Mouse (Mus musculus) heart, embryonic 16.5 days (tissue): ENCODE measurements around the gene Klf13. TPM values are rescaled to one million over a fixed set of nuclear protein-coding genes. Genes with fewer than 3 reads are reported as not detected.
A peak's percentile ranks its signal among the peaks of the same experiment; 100 is the strongest.

Experiments used
- ATAC-seq: fragments of 200-750 bp; cut with Nextera tagmentation; replicated peaks from 2 replicates; pipeline ENCODE4 v1.8.0; 2017; ENCODE audit warnings: moderate number of reproducible peaks; ENCODE audit not compliant: insufficient read depth, low FRiP score; ENCODE audit errors: extremely low read depth
- H3K27ac ChIP-seq: fragments of 300-500 bp; sonication (generic); 2 replicates; pipeline ENCODE4 v1.5.1; 2014; ENCODE audit warnings: mild to moderate bottlenecking, low read length, control low read depth, moderate library complexity
- H3K27me3 ChIP-seq: fragments of 300-500 bp; sonication (generic); 2 replicates; pipeline ENCODE4 v1.6.1; 2014; ENCODE audit warnings: low read length, mixed read lengths; ENCODE audit not compliant: control insufficient read depth, insufficient read depth
- H3K36me3 ChIP-seq: fragments of 300-500 bp; sonication (generic); 2 replicates; pipeline ENCODE4 v1.6.1; 2014; ENCODE audit not compliant: control insufficient read depth, insufficient read depth
- H3K4me1 ChIP-seq: fragments of 300-500 bp; sonication (generic); 2 replicates; pipeline ENCODE4 v1.6.1; 2014; ENCODE audit warnings: low read length, mixed read lengths; ENCODE audit not compliant: control insufficient read depth, insufficient read depth
- H3K4me2 ChIP-seq: fragments of 300-500 bp; sonication (generic); 2 replicates; pipeline ENCODE4 v1.6.1; 2014; ENCODE audit warnings: low read depth, mild to moderate bottlenecking, control low read depth, low read length
- H3K4me3 ChIP-seq: fragments of 300-500 bp; sonication (generic); 2 replicates; pipeline ENCODE4 v1.5.1; 2014; ENCODE audit warnings: mild to moderate bottlenecking, control low read depth, low read length
- H3K9ac ChIP-seq: fragments of 300-500 bp; sonication (generic); 2 replicates; pipeline ENCODE4 v1.6.1; 2014; ENCODE audit warnings: low read length, control low read depth
- H3K9me3 ChIP-seq: fragments of 300-500 bp; sonication (generic); replicated peaks from 2 replicates; pipeline ENCODE4 v1.6.1; 2016; ENCODE audit warnings: low read length; ENCODE audit not compliant: control insufficient read depth
- WGBS: fragments of 180-500 bp; shearing (Covaris S2); extraction: QIAGEN DNeasy Blood & Tissue Kit; methylation state at CpG from one replicate; pipeline ENCODE4 v1.1.7; 2014; 5-methylcytosine and 5-hydroxymethylcytosine counted together
- polyA plus RNA-seq: library from polyadenylated mRNA; unstranded; fragments of >200 nt; fragmentation: Nextera tagmentation; extraction: Ambion mirVana; gene quantifications from 2 replicates; pipeline ENCODE4 v1.2.1, GENCODE M21; 2015

The Klf13 gene
- polyA plus RNA-seq, 1 experiment from 2014 or later: 24.2 TPM

DNA sequence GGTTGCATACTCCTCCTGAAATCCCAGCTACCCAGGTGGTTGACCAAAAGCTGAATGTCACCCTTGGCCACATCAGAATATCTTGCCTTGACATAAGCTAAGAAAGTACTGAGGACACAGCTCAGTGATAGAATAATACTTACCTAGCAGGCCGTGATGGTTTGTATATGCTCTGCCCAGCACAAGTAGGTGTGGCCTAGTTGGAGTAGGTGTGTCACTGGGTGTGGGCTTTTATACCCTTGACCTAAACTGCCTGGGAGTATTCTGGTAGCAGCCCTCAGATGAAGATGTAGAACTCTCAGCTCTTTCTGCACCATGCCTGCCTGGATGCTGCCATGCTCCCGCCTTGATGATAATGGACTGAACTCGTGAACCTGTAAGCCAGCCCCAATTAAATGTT is 6.3 kb downstream of the Klf13 start:
- ATAC-seq: no peak
- peaks cover 32% of the 10 kb centered on the region for H3K4me1 ChIP-seq
- 80% methylated on average over 3 of the region's 3 CpGs for WGBS

DNA sequence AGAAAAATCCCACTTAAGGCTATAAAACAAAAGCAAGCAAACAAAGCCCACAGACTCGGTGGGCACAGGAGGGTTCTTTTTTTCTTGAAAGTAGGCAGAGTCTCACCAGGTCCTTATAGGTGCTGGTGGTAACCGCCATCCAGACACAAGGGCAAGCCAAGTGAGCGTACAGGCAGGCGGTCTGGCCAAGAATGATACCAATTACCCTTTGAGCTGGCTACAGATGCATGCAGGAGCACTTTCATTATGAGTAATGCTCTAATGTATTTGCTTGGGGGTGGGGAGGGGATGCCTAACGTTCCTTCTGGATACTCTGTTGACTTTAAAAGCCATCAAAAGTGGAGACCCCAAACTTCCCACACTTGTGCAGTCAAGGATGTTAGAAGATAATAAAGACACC is 7.9 kb downstream of the Klf13 start:
- no peak for ATAC-seq
- 89% methylated on average over 5 of the region's 5 CpGs for WGBS

More for the DNA sequence above, 6.3 kb downstream of the Klf13 start:
- no peak overlapping the region for H3K4me2 ChIP-seq
- H3K9ac ChIP-seq: no peak overlapping the region
- H3K36me3 ChIP-seq: no peaks in the 10 kb centered on the region
- no peaks in the 10 kb centered on the region for H3K9me3 ChIP-seq
- no peaks in the 10 kb centered on the region for H3K27me3 ChIP-seq
- H3K4me3 ChIP-seq: no peak overlapping the region
- H3K27ac ChIP-seq: no peak overlapping the region

DNA sequence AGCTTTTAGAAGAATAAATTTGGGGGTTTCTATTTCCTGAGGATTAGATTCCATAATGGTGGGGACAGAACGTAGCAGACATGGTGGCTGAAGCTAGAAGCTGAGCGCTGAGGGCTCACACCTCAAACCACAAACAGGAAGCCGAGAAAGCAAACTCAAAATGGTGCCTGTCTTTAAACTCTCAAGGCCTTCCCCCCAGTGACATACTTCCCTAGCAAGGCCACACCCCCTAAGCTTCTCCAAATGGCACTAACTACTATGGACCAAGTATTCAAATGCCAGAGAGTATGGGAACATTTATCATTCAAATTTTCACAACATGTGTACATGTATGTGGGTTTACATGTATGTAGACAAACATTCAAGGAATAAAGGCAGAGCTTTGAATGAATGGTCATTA is 8.6 kb downstream of the Klf13 start:
- H3K4me3 ChIP-seq: no peak overlapping the region
- H3K27me3 ChIP-seq: no peaks in the 10 kb centered on the region
- H3K27ac ChIP-seq: no peak overlapping the region
- no peak overlapping the region for H3K4me2 ChIP-seq
- no peak overlapping the region for H3K9ac ChIP-seq
- H3K36me3 ChIP-seq: no peaks in the 10 kb centered on the region
- no peak for ATAC-seq
- H3K4me1 ChIP-seq: peaks cover 42% of the 10 kb centered on the region
- 79% methylated on average over 3 of the region's 3 CpGs for WGBS
- no peaks in the 10 kb centered on the region for H3K9me3 ChIP-seq

More for the DNA sequence above, 7.9 kb downstream of the Klf13 start:
- no peak overlapping the region for H3K27ac ChIP-seq
- no peak overlapping the region for H3K9ac ChIP-seq
- no peaks in the 10 kb centered on the region for H3K36me3 ChIP-seq
- no peak overlapping the region for H3K4me3 ChIP-seq
- no peak overlapping the region for H3K4me2 ChIP-seq
- peaks cover 42% of the 10 kb centered on the region for H3K4me1 ChIP-seq
- H3K27me3 ChIP-seq: no peaks in the 10 kb centered on the region
- H3K9me3 ChIP-seq: no peaks in the 10 kb centered on the region

DNA sequence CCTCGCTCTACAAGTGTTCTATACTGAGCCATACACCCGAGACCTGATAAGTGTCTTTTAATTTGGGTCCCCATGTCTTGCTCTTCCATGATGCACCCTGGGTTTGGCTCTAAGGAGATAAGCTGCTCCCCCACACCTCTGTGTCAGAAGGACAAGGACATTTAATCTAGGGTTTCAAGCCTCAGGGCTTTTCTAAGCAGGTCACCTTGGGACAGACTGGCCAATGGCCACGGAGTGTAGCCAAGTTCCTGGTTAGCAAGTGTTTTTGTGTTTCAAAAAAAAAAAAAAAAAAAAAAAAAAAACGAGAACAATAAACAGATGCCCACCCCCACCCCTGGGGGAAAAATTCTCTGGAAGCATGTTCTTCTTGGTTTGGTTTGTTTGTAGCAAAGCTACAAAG is 9.6 kb downstream of the Klf13 start:
- Histone ChIP-seq H3K9me3 (no peaks in the 10 kb centered on the region), H3K4me3 (no peak overlapping the region), H3K36me3 (no peaks in the 10 kb centered on the region), H3K4me2 (no peak overlapping the region), H3K4me1 (peaks cover 43% of the 10 kb centered on the region), H3K9ac (no peak overlapping the region), H3K27ac (no peak overlapping the region), H3K27me3 (no peaks in the 10 kb centered on the region)
- no peak for ATAC-seq
- WGBS: 74% methylated on average over 4 of the region's 4 CpGs

DNA sequence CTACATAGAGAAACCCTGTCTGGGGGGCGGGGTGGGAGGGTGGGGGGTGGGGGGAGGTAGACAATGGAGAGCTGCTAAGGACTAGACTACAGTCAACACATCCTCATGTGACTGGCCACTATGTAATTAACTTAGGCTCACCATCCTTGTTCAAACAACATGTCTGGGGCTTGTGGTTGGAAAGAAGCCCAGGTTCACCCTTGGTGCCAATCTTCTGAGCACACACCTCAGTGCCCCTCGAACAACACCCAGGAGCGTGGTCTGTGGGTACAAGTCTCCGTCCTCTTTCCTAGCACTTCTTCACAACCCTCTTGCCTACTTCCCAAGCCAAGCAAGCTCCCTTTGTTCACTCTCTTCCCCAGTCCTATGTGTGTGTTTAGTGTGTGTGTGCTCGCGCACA is 11.6 kb downstream of the Klf13 start:
- no peak overlapping the region for H3K4me3 ChIP-seq
- no peak overlapping the region for H3K9ac ChIP-seq
- H3K36me3 ChIP-seq: no peaks in the 10 kb centered on the region
- no peak overlapping the region for H3K4me2 ChIP-seq
- H3K9me3 ChIP-seq: no peaks in the 10 kb centered on the region
- H3K4me1 ChIP-seq: peaks cover 42% of the 10 kb centered on the region
- no peak for ATAC-seq
- 86% methylated on average over 6 of the region's 6 CpGs for WGBS
- no peaks in the 10 kb centered on the region for H3K27me3 ChIP-seq
- H3K27ac ChIP-seq: no peak overlapping the region

DNA sequence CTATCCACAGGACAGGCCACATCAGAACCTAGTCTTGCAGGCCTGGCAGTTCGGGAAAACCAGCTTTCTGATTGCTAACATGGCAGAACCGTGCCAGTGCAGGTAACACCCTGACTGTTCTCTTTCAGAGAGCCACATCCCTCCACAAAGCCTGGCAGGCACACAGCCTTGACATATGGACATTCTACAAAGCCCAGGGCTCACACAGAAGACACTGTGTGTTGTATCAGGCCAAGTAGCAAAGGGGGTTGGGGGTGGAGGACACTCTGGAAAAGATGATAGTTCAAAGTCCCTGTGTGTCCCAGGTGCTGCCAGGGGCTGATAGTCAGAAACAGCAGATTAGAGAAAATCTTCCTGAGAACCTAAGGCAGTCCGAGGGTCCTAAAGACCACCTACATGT is 12.2 kb downstream of the Klf13 start:
- no peak overlapping the region for H3K4me2 ChIP-seq
- H3K9ac ChIP-seq: no peak overlapping the region
- H3K4me1 ChIP-seq: peaks cover 46% of the 10 kb centered on the region
- no peak overlapping the region for H3K4me3 ChIP-seq
- H3K36me3 ChIP-seq: no peaks in the 10 kb centered on the region
- WGBS: 67% methylated on average over 3 of the region's 3 CpGs
- no peaks in the 10 kb centered on the region for H3K27me3 ChIP-seq
- no peak for ATAC-seq
- no peaks in the 10 kb centered on the region for H3K9me3 ChIP-seq
- no peak overlapping the region for H3K27ac ChIP-seq

DNA sequence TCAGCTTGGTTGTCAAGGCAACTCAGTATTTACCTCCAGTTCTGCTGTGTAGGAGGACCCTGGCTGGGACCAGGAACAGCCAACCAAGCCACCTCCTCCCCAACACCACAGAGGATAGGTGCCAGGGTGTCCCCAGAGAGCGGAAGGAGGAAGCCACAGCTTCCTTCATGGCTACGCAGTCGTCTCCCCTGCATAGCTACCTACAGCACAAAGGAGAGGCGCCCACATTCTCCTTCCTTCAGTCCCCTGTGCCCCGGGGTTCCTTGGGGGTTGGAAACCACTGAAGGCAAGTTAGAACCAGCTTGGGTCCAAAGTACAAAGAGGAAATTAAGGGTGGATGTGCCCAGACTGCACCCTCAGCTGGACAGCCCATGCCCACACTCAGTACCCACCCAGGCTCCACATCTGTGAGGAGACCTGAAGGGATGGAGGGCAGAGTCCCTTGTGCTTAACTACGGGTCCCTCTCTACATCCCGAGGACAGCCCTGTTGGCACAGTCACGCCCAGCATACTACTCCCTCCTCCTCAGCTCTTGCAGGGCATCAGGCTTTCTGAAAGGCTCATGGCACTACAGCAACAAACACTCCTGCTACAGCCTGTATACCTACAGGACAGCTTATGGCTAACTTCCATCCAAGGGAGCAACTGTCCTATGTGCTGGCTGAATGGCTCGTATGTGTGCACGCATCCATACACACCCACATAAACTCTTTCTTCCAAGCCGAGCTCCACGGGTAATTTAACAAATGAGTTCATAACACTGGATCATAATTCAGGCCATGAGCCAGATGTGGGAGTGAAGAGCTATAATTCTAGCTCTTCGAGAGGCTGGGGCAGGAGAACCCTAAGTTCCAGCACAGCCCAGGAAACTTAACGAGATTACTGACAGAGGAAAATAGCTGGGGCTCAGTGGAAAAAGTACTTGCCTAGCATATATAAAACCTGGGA is 13.0 kb downstream of the Klf13 start:
- no peaks in the 10 kb centered on the region for H3K9me3 ChIP-seq
- H3K27ac ChIP-seq: peak overlapping the region; percentile 45
- WGBS: 66% methylated on average over 14 of the region's 14 CpGs
- no peak overlapping the region for H3K9ac ChIP-seq
- no peak overlapping the region for H3K4me3 ChIP-seq
- H3K4me1 ChIP-seq: peaks cover 49% of the 10 kb centered on the region
- H3K36me3 ChIP-seq: no peaks in the 10 kb centered on the region
- peak overlapping the region; percentile 24 for H3K4me2 ChIP-seq
- H3K27me3 ChIP-seq: no peaks in the 10 kb centered on the region
- ATAC-seq: peak; percentile 53

DNA sequence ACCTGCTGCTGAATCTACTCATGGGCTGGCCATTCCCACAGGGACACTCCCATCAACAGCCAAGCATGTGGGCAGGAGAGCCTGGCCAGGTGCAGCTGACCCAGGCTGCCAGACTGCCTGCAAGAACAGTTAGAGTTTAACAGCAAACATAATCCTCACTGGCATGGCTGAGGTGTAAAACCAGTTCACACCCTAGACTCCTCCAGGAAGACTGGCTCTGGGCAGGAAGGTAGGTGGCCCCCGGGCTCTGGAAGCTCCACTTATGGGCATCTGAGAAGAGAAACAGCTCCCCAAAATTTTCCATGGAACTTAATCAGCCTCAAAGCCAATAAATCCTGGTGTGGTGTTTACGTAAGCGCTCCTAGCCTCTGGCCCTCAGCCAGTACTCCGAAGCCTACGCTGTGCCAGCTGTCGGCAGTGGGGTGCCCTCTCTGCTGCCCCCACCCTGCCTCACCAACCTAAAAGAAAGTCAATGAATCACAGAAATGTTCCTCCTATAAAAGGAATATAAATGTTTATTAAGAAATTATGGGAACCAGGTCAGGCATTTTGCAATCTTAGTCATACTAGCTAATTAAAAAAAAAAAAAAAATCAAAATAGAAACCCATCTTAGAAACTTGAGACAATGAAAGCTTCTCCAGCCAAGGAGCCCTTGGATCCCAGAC is 13.8 kb downstream of the Klf13 start:
- H3K9ac ChIP-seq: peak overlapping the region; percentile 28; the same call in 1 of the 2 replicates
- peak overlapping the region; percentile 65 for H3K27ac ChIP-seq
- H3K4me3 ChIP-seq: no peak overlapping the region; the same call in 1 of the 2 replicates

DNA sequence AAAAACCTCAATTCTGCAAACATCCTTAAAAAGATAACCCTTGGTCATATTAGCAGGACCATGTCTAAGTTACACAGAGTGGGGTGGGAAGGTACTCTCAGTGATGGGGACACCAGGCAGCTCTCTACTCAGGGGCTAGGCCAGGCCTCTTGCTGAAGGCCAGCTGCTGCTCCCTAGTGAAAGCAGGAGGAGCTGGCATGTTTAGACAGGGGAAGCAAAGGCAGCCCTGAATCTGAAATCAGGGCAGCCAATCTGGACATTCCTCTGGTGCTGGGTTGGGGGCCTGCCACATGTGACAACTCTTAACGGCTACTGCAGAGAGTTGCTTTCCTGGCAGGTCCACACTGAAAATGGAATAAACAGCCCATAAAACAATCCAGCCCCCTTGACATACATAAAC is 14.6 kb downstream of the Klf13 start:
- no peaks in the 10 kb centered on the region for H3K36me3 ChIP-seq
- H3K4me2 ChIP-seq: no peak overlapping the region; the same call in 1 of the 2 replicates
- no peak for ATAC-seq
- peak overlapping the region; percentile 65 for H3K27ac ChIP-seq
- peaks cover 61% of the 10 kb centered on the region for H3K4me1 ChIP-seq
- H3K9ac ChIP-seq: no peak overlapping the region
- no peaks in the 10 kb centered on the region for H3K9me3 ChIP-seq
- WGBS: 42% methylated on average over 1 of the region's 1 CpGs
- H3K4me3 ChIP-seq: no peak overlapping the region
- H3K27me3 ChIP-seq: no peaks in the 10 kb centered on the region

More for the DNA sequence above, 13.8 kb downstream of the Klf13 start:
- peak overlapping the region; percentile 31 for H3K4me2 ChIP-seq
- ATAC-seq: 0 out of 2 replicates have a peak, but pooled peaks have one; percentile 12
- WGBS: 25% methylated on average over 6 of the region's 6 CpGs
- no peaks in the 10 kb centered on the region for H3K27me3 ChIP-seq
- no peaks in the 10 kb centered on the region for H3K36me3 ChIP-seq
- H3K9me3 ChIP-seq: no peaks in the 10 kb centered on the region
- H3K4me1 ChIP-seq: peaks cover 58% of the 10 kb centered on the region
